Mouse (Mus musculus): ENCODE results near the gene Magi2.
"Not testable (repeated sequence)": the region's sequence is repeated elsewhere in the genome, so short reads cannot be mapped to it uniquely, and the experiment has no call there.

Gene Magi2

DNA sequence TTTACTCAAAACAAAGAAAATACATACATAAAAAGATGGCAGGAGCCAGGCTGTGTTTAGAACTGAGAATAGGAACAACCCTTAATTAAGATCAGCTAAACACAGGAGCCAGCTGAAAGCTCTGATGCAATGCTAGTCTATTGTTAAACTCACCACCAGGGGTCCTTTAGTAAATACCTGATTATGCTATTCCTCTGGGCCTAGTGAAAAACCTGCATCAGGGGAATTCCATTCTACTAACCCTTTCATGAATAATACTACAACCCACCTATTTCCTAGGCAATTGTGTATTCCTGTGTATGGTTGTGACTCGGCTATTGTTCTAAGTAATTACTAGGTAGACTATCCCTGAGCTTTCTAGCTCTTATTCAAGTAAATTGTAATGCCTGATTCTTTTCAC is 177.4 kb downstream of the Magi2 start:
- not testable (repeated sequence) for ATAC-seq (ENCODE audit: insufficient number of reproducible peaks, low FRiP score, low TSS enrichment)

DNA sequence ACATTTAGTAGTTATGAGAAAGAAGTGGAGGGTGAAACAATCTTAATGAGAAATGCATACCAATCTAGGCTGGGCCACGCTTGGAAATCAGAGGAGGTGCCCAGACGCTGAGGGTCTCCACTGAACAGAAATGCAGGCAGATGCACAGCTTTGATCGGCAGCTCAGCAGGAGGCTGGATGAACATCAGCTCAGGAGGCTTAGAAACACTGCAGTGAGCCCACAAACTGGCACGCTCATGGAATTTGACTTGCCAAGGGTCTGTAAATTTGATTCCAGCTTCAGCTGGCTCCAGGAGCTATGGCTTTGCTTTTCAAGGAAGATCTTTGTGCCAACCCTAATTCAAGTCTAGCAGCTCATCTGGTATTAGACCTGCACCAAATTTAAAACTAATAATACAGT is 187.7 kb downstream of the Magi2 start:
- ATAC-seq (ENCODE audit: insufficient number of reproducible peaks, low FRiP score, low TSS enrichment): no peak

DNA sequence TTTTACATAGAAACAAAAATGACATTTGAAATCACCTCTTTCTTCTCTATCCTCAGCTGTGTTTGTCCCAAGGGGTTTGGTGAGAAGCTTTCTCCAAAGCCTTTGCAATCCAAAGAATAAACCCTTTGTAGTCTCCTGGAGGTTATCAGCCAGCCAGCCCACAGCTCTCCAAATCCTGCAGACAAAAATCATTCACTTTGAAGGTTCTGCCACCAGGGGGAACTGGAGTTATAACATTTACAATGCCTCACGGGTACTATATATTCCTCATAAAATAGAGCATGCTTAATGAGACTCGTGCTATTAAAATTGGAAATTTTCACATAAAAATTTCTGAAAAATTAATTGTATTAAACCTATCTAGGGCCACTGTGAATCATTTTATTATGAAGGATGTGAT is 202.5 kb downstream of the Magi2 start:
- ATAC-seq (ENCODE audit: insufficient number of reproducible peaks, low FRiP score, low TSS enrichment): no peak; the same call in 1 of the 2 replicates

DNA sequence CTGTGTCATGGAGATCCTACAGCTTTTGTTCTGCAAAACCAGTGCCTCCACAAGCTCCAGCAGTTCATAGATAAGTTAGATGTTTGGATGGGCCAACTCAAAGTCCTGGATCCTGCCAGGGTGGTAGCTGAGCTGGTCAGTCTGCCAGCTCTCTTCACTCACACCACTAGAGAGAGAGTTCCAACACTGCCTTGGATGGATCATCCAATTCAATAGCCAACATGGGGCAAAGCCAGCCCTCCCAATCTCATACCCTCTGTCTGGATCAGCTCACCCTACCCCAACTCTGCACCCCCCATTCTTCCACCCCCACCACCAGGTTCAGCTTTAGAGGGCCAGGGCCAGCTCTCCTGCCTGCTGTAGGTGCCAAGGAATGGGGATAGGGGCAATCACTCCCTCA is 235.7 kb downstream of the Magi2 start:
- ATAC-seq (ENCODE audit: insufficient number of reproducible peaks, low FRiP score, low TSS enrichment): no peak

DNA sequence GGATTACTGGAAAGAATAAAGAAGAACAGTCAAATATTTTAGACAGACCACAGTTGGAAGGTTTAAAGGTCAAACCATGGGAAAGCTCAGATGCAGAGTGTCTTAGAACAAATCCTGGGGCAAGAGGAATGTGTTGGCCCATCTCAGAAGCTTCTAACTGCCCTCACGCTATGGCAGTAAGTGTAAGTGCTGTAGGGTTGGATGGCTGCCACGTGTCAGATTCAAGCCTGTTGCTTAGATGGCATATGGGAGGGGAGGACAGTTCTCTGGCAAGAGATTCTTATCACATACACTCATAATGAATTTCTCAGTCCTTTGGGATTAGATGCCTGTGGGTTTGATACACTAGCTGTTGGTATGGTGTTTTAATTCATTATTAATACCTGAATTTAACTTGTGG is 238.5 kb downstream of the Magi2 start:
- ATAC-seq (ENCODE audit: insufficient number of reproducible peaks, low FRiP score, low TSS enrichment): no peak; the same call in 1 of the 2 replicates

DNA sequence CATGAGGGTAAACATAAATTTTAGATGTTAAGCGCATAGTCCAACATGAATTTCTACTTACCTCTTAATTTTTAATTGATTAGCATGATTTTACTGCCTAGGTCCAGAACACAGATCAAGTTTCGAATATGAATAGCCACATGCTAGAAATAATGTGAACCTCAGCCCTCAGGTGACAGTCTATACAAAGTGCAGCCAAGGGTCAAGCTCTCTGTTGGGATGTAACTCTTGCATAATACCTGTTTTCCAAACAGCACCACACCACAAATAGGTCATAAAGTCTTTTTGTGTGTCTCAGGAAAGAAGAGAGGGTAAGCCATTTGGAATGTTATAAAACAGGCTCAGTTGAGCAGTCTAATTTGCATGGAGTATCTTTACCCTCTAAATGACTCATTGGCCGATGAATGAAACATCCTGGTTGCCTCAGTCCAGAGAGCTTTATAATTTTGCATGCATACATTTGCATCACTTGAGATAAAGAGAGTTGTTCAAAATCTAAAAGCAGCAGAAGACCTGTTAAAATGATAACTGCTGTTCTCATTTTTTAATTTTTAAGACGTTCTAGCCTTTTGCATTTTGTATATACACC is 246.1 kb downstream of the Magi2 start:
- ATAC-seq (ENCODE audit: insufficient number of reproducible peaks, low FRiP score, low TSS enrichment): no peak

DNA sequence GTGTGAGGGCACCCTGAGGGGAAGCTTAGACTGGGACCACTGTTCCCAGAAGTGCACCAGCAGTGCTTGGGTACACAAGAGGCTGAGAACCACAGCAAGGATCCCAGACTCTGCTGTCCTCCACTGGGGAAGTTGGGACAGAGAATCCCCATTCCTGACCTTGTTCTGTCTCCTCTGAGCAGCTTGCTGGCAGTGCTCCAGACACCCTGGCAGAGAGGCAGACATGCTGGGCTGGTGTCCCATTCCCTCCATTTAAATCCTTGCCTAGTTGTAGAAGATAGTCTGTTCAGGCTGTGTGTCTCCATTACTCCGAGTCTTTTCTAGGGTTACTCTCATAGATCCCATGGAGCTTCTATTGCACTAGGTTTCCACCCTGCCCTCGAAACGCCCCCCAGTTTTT is 256.1 kb downstream of the Magi2 start:
- ATAC-seq (ENCODE audit: insufficient number of reproducible peaks, low FRiP score, low TSS enrichment): peak; percentile 95

DNA sequence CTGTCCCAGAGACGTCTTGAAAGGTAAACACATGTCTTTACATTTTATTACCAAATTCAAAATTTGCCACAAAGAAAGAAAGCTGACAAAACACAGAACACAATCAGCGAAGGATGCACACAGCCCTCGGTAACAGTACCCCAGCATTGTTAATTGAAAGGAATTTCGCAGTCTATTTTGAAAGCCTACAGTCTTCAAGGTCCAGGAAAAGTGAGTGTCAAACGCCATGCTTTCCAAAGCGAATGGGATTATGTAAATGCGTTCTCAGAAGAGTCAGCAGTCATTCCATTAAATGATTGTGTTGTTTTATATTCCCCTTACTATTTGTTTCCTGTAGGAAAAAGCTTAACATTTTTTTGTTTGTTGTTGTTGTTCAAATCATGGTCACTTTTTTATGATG is 261.1 kb downstream of the Magi2 start:
- ATAC-seq (ENCODE audit: insufficient number of reproducible peaks, low FRiP score, low TSS enrichment): no peak

DNA sequence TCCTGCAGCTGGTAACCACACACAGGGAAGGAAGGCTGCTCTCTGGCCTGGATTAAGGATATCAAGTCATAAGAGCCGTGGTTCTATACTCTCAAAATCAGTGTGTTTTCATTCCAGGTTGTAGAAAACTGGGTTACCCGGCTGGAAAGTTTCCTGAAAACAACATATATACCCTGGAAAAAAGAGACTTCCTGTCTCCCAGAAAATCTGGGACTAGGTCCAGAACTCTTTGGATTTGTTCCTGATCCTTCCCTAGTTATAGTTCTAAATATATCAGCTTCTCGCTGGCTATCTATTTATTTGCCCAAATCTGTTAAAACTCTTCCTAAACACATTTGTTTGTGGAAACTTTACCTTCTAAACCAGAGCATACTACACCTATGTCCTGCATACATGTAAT is 274.2 kb downstream of the Magi2 start:
- ATAC-seq (ENCODE audit: insufficient number of reproducible peaks, low FRiP score, low TSS enrichment): peak; percentile 52; the same call in 1 of the 2 replicates

DNA sequence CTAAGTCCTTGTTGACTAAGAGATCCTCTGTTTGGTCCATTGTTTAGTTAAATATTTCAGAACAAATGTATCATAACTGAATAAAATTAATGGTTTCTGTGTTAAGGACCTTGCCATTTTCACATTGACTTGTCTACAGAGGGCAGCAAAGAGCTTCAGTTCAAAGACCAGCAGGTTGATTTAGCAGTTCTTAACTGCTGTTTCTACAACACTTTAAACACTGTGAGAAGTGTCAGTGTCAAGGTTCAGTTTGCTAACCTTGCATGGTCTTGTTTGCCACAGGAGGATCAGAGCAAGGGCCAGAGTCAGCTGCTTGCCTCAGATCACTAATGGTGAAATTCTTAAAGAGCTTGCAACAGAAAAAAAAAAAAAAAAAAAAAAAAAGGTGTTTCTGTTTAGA is 295.3 kb downstream of the Magi2 start:
- ATAC-seq (ENCODE audit: insufficient number of reproducible peaks, low FRiP score, low TSS enrichment): 0 out of 2 replicates have a peak, but pooled peaks have one; percentile 45

DNA sequence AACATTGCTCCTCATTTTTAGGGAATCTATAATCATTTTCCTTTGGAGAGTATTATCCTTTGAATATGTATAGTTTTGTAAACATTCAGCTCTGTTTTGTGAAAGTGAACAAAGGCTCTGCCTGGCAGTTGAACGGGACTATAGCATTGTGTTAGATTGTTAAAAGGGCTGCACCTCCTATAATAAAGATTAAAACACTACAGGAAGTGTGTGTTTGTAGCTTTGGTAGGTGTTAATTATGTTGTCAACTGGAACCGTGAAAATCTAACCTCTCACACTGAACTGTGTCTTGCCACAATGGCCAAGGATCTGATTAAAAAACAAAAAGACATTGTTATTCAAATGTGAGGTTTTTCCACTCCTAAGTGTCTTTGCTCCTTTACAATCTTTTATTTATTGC is 312.5 kb downstream of the Magi2 start:
- ATAC-seq (ENCODE audit: insufficient number of reproducible peaks, low FRiP score, low TSS enrichment): no peak

DNA sequence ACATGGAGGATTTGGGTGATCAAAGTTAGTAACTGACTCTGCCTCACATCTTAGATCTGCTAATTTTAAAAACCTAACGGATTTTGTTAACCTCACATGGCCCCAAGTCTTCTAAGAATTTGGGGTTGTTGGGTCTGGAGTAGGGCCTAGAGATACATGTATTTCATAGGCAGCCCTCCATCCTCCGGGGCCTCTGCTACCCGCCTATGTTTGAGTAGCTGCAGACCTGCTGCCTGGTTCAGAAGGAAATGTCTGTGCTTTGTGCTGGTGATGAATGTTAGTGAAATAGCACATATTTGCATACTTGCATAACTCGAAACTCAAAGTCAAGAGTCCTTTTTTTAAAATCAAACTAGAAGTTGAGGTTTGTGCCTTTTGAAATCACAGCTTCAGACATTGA is 319.6 kb downstream of the Magi2 start:
- no peak for ATAC-seq (ENCODE audit: insufficient number of reproducible peaks, low FRiP score, low TSS enrichment)

DNA sequence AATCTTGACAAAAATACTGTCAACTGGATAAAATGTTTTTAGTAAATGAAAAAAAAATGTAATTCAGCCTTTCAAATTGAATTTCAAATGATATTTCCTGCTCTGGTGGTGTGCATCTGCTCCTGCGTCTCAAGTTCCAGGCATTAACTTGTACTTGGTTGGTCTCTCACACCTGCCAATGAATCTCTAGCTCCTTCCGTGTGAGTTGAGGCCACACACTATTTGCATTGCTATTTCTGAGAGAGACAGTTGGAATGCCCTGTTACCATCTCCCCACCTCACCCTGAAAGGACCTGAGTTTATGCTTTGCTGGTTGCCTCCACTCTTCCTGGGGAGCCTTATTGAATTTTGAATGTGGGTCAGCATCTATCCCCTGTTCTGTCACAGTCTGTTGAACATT is 320.1 kb downstream of the Magi2 start:
- ATAC-seq (ENCODE audit: insufficient number of reproducible peaks, low FRiP score, low TSS enrichment): no peak

DNA sequence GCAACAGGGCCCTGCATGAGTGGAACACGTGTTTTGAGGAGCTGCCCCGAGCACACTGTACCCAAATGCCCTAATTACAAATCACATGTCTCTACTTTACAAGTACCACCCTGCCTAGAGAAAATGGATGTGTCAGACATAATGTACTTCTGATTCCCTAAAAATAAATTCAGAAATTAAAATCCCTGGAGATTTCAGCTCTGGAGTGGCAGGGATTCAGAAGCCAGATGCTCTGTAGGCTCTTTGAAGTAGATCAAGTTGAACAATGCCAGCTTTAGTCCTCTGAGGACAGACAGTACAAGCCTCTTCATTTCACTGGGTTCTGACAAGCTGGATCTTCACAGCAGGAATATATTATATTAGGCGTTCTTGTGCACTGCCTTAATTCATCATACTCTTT is 326.7 kb downstream of the Magi2 start:
- ATAC-seq (ENCODE audit: insufficient number of reproducible peaks, low FRiP score, low TSS enrichment): no peak

DNA sequence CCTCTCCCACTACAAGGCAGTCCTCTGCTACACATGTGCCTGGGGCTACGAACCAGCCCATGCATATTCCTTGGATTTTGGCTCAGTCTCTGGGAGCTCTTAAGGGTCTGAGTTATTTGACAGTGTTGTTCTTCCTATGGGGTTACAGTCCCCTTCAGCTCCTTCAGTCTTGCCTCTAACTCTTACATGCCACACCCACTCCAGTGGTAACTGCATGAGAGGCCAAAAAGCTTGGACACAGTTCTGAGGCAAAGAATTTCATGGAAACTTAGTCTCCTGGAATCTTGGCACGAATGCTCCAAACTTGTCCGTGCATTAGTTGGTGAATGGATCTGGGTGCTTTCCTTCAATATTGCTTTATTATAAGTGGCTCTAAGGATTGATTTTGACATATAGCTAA is 338.8 kb downstream of the Magi2 start:
- no peak for ATAC-seq (ENCODE audit: insufficient number of reproducible peaks, low FRiP score, low TSS enrichment)

DNA sequence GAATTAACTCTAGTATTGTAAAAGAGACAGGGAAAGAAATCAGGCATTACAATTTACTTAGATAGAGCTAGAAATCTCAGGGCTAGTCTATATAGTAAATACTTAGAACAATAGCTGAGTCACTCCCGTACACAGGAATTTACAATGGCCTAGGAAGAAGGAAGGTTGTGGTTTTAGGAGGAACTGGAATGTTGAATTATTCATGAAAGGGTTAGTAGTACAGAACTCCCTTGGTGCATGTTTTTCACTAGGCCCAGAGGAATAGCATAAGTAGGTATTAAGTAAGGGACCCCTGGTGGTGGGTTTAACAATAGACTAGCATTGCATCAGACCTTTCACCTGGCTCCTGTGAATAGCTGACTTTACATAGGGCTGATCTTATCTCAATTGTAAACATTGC is 339.3 kb downstream of the Magi2 start:
- not testable (repeated sequence) for ATAC-seq (ENCODE audit: insufficient number of reproducible peaks, low FRiP score, low TSS enrichment)

DNA sequence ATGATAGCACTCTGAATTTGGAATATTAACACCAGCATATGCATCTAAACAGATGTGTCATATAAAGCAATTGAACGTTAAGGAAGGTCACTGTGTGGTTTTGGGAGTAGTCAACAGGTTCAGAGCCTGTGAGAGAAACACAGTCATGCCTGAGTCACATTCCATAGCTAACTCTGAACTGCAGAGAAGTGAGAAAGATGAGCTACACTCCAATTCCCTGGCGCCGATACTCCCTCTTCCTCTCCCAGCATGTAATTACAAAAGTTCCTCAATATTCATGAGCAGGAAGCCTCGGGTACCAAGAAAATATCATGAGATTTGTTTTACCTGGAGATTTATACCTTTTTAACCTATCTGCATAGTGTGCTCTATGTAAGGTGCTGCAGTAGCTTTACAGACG is 380.9 kb downstream of the Magi2 start:
- ATAC-seq (ENCODE audit: insufficient number of reproducible peaks, low FRiP score, low TSS enrichment): no peak

DNA sequence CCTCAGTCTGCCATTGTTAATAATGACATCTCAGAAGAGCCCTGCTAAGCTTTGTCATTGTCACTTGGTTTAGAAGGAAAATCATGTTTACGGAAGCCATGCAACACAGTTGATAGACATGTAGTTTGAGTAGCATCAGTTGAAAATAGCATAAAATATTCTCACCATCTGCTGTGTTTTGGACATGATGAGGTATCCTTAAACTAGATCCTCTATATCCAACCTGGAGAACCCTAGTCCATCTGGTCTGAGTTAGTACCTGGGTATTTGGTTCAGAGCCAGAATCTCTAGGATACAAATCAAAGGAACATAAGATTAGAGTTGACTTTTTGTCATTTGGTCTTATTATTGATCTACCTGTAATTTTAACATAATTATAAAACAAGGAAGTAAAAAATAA is 385.0 kb downstream of the Magi2 start:
- peak; percentile 95 for ATAC-seq (ENCODE audit: insufficient number of reproducible peaks, low FRiP score, low TSS enrichment)

DNA sequence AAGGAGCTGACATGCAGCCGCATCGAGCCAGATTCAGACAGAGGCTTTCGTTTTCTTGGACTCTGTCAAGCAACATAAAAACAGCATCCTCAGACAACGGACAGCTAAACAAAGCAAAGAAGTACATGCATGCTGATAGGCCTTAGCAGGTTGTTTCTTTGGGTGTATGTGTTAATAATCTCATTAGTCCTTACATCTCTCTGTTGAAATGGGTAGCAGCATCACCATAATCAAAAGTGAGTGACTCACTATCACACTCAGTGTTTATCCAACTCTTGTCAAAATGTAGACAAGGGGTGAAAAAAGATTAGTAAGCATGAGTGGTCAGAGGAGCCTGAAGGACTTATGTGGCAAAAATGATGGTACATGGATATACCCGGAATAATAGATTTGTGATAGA is 394.8 kb downstream of the Magi2 start:
- no peak for ATAC-seq (ENCODE audit: insufficient number of reproducible peaks, low FRiP score, low TSS enrichment)

DNA sequence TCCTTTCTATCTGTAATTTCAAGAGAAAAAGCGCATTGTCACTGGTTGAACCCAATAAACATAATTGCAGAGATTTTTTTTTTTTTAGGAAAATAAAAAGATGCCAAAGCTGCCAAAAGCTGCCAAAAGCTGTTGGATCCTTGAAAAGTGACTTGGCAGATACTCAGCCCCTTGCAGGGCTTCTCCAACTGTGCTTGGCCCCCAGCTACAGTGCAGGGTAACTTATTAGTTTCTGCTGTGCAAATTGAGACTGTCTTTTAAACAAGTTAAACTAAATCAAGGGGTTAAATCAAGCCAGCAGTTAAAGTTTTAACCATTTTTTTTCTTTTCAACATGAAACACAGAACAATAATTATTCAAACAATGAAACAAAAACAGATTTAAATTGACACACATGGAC is 407.1 kb downstream of the Magi2 start:
- ATAC-seq (ENCODE audit: insufficient number of reproducible peaks, low FRiP score, low TSS enrichment): no peak

DNA sequence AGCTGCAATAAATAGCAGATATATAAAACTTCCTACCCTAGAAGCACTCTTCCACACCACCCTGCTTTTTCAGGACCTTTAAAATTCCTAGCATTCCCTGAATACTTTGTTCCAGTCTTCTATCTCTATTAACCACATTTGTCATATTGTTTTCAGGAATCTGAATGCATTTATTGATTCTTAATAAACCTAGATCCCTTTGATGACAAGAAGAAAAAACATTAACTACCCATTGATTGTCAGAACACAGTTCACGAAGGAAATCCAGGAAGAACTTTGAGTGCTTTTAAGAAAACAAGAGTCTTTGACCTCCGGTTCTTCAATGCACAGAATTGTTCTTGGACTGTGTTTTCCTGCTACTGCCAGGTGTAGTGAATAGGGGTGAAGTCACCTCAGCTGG is 411.0 kb downstream of the Magi2 start:
- no peak for ATAC-seq (ENCODE audit: insufficient number of reproducible peaks, low FRiP score, low TSS enrichment)

DNA sequence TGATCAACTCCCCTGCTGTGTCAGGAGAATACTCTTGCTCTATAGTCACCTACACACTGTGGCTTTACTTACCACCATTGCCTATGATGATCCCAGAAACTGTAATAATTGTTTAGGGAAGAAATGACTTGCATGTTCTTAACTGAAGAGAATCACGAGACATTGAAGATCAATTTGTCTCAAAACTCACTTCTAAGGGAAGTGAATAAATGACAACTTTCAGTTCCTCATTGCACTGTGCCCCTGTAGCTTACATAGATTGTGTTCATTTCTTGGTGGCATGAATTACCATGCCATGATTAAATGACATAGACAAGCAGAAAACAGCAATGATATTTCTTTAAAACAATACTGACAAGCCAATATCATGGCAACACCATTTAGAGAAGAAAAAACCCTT is 429.1 kb downstream of the Magi2 start:
- ATAC-seq (ENCODE audit: insufficient number of reproducible peaks, low FRiP score, low TSS enrichment): no peak

DNA sequence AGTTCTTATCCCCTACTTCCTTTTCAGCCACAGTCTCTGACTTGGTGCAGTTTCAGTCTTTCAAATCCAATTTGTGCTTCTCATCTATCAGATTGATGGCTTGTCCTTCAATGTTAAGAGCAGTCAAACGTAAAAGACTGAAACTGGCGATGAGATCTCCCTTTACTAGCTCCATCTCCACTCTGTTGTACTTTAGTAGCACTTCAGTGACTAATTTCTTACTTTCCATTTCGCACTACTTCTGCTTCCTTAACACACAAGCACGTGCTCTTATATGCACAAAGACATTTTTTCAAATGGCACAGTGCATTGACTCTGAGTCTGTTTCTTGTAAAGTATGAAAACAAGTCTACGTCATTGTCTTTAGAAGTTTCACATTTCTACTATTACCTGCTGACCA is 439.6 kb downstream of the Magi2 start:
- no peak for ATAC-seq (ENCODE audit: insufficient number of reproducible peaks, low FRiP score, low TSS enrichment)
